Mouse (Mus musculus) cerebellum, adult 9-10 months (tissue): ENCODE measurements at regions not wholly inside any gene's neighbourhood (a gene's known extent, or its start where the extent isn't known, plus 50 kb on each side); places are given as distances from the start of the nearest gene placed in this dataset.
A peak's percentile ranks its signal among the peaks of the same experiment; 100 is the strongest.

Experiments
- DNase-seq: peaks from one replicate; pipeline ENCODE4 v3.0.0; 2022

- DNase-seq = no peak
Measured at GRCm38 (mm10) chr13:107873244-107873667, 171.0 kb upstream of the Smim15 start.

GRCm38 (mm10) chr13:107872574-107872973 is 171.7 kb upstream of the Smim15 start:
- DNase-seq = no peak

GRCm38 (mm10) chr13:107872137-107872536 is 172.1 kb upstream of the Smim15 start:
- no peak for DNase-seq

- no peak for DNase-seq
Measured at GRCm38 (mm10) chr13:107868906-107869305, 175.3 kb upstream of the Smim15 start.

GRCm38 (mm10) chr13:107866825-107867224 is 177.4 kb upstream of the Smim15 start:
- DNase-seq = no peak

GRCm38 (mm10) chr13:107862793-107863654 is 181.2 kb upstream of the Smim15 start:
- no peak for DNase-seq

GRCm38 (mm10) chr13:107861384-107862134 is 182.7 kb upstream of the Smim15 start:
- no peak for DNase-seq

- DNase-seq = no peak
Measured at GRCm38 (mm10) chr13:107857043-107857755, 187.0 kb upstream of the Smim15 start.

- no peak for DNase-seq
Measured at GRCm38 (mm10) chr13:107850907-107851560, 193.2 kb upstream of the Smim15 start.

- DNase-seq = no peak
Measured at GRCm38 (mm10) chr13:107848871-107849270, 195.4 kb upstream of the Smim15 start.

- DNase-seq = no peak
Measured at GRCm38 (mm10) chr13:107847179-107848012, 196.8 kb upstream of the Smim15 start.

GRCm38 (mm10) chr13:107846621-107847178 is 197.5 kb upstream of the Smim15 start:
- no peak for DNase-seq

GRCm38 (mm10) chr13:107845838-107846237 is 198.4 kb upstream of the Smim15 start:
- DNase-seq = no peak

GRCm38 (mm10) chr13:107844085-107844484 is 200.2 kb upstream of the Smim15 start:
- DNase-seq = no peak

- no peak for DNase-seq
Measured at GRCm38 (mm10) chr13:107838126-107838715, 206.0 kb upstream of the Smim15 start.

- DNase-seq = no peak
Measured at GRCm38 (mm10) chr13:107837206-107837952, 206.9 kb upstream of the Smim15 start.

- DNase-seq = no peak
Measured at GRCm38 (mm10) chr13:107835756-107836385, 208.4 kb upstream of the Smim15 start.

GRCm38 (mm10) chr13:107831997-107832396 is 212.2 kb upstream of the Smim15 start:
- no peak for DNase-seq

- DNase-seq = peak; percentile 69
Measured at GRCm38 (mm10) chr13:107831221-107831681, 213.0 kb upstream of the Smim15 start.

- DNase-seq = no peak
Measured at GRCm38 (mm10) chr13:107830281-107830680, 214.0 kb upstream of the Smim15 start.
